Mouse (Mus musculus): ENCODE data around the gene Fgfrl1. TPM values are rescaled to one million over a fixed set of nuclear protein-coding genes. Genes with fewer than 3 reads are reported as not detected.
A peak's percentile ranks its signal among the peaks of the same experiment; 100 is the strongest.

Gene Fgfrl1
- total RNA-seq, 2 experiments from 2014 or later, result 1.5 to 5.1 TPM

DNA sequence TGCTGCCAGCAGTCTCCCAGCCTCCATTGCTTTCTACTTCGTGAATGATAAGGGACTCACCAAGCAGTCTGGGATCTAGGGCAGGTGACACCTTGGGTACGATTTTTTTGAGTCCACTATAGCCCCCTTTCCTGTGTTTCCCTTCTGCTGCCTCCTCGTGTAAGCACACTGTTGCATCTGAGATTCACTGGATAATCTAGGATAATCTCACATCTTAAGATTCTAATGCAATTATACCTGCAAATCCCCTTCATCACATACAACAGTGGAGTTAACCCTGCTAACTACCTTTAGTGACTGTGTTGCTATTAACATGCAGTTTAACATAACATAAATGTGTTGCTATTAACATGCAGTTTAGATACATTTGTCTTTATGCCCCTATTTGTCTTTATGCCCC, 27.1 kb upstream of the Fgfrl1 start:
- no peak for ATAC-seq (replicated peaks; ENCODE audit: poor library complexity, severe bottlenecking)

DNA sequence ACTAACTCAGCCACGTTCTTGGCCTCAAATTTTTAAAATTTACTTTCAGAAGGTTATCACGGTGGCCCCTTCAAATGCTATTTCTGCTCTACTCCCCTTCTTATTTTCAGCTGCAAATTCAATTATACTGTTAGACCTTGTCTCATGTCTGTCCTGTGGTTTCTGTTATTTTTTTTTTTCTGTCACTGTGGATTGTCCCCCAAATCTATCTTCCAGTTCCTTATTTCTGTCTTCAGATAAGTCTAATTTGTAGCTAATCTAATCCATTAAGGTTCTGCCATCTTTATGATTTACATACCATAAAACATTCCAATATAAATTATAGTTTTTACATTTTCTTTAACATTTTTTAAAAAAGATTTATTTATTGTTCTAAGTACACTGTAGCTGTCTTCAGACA, 24.8 kb upstream of the Fgfrl1 start:
- ATAC-seq (replicated peaks; ENCODE audit: poor library complexity, severe bottlenecking), result no peak

DNA sequence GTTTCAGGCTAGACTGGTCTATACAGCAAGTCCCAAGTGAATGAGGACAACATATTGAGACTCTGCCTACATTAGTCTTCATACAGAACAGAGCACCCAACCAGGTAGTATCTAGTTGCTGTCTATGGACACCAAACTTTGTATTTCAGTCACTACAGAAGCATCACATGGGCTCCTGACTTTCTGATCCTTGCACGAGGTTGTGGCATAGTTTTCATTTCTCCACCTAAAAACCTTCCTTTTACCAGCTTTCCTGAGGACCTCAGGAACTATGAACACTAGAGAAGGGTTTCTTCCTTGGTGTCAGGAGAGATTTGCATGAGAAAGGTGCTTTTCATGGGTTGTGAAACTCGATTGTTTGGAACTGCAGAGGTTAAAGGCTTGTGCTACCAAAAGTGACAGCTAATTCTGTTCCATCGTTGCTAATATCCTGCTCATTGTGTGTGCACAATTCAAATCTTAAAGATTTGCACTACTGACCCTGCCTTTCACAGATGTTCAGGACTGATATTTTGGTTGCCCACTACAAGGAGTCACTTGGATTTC, 23.7 kb upstream of the Fgfrl1 start:
- no peak for ATAC-seq (replicated peaks; ENCODE audit: poor library complexity, severe bottlenecking)

DNA sequence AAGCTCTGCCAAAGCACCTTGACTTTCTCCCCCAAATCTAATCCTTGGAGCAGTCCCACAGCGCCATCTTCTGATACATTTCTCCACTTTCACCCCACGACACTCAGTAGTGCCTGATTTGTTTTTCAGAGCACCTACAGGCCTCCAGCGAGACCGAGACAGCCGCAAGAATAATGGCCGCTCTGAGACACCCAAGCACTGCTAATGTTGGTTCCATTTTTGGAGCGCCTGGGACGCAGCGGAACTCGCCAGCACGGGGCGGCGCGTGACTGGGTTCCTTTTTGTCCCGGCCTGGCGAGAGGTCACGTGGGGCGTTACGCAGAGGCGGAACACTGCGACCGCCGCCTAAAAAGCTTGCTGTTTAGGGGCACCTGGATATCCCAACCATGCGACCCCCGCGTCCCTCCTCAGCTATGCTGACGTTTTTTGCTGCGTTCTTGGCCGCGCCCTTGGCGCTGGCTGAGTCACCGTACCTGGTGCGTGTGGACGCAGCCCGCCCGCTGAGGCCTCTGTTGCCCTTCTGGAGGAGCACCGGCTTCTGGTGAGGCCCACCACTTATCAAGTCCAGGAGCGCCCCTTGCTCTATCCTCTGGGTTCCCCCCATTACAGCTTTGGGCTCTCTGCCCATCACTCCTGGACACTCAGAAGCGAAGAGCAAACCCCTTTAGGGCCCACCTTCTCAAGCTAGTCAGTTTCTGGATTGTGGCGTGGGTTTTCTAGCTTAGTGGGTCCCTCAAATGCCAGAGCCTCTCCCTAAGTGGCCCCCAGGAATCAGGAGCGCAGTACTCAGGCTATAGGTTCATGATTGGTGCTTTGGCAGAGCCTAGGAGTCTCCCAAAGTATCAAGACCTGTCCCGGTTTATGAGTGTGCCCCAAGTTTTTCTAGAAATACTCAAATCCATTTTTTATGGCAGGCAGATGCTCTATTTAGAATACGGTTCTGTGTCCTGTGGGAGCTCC, 22.9 kb upstream of the Fgfrl1 start, which contains the start of gene Dgkq:
Gene Dgkq, minus strand, starts transcription at position 696 of the 960 bp plus-strand sequence.
- peak; percentile 80 for ATAC-seq (replicated peaks; ENCODE audit: poor library complexity, severe bottlenecking)

DNA sequence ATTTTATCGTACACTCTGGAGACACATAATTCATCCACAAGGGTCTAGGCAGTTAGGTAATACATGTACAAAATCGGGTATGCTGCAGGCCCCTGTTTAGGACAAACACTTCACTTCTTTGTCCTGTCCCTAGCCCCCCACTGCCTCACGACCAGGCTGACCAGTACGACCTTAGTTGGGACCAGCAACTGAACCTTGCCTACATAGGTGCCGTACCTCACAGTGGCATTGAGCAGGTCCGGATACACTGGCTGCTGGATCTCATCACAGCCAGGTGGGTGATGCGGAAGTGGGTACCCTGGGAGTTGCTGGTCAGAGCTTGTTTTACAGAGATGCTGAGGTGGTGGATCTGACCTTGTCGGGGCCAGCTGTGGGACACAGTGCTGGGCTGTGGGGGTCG, 22.2 kb upstream of the Fgfrl1 start:
- ATAC-seq (replicated peaks; ENCODE audit: poor library complexity, severe bottlenecking), result no peak

DNA sequence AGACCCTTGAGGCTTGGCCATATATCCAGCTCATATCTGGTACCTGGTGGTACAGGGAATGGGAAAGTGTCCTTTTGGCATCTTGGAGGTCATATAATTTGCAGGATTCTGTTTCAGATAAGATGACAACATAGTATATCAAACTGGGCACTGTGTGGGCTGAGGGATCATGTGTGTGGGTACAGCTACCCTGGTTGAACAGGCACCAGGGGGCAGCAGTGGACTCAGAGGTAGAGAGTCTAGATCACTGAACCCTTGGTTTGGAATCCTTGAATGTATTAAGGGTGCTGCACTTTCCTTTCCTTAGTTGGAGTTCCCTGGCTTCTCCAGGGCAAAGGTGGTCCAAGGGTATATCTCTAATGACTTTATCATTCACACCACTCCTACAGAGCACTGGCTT, 21.4 kb upstream of the Fgfrl1 start:
- peak; percentile 27; the same call in 1 of the 2 replicates for ATAC-seq (replicated peaks; ENCODE audit: poor library complexity, severe bottlenecking)

DNA sequence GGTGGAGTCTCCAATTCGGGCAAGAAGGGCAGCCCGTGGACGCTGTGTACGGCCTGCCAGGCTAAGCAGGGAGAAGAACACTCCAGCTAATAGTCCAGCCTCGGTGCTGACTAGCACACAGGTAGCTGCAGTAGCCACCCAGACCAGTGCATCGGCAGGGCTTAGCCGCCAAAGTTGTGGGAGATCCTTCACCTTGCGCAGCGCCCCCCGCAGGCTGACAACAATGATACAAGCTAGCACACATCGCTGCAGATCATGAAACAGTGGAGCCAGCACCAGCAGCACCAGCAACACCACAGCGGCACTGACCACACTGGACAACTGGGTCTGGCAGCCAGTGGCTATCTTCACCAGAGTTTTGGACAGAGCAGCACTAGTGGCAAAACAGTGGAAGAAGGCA, 20.4 kb upstream of the Fgfrl1 start:
- ATAC-seq (replicated peaks; ENCODE audit: poor library complexity, severe bottlenecking), result no peak

DNA sequence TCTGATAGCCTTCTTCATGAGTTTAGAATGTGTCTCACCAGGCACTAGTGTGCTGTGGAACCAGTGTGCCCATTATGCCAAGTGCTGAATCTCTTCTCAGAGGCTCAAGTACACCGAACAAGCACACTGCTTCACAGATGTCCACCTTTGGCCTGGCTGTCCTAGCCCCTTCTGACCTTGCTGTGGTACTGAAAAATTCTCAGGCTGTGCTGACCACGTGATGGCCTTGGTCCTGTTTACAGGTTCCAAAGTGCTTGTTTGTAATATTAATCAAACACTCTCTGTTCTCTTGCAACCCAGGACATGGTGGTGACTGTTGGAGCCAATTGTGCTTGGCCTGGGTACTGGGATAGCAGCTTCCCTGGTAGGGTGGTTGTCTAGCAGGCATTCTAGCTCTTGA, 17.6 kb upstream of the Fgfrl1 start:
- no peak for ATAC-seq (replicated peaks; ENCODE audit: poor library complexity, severe bottlenecking)

DNA sequence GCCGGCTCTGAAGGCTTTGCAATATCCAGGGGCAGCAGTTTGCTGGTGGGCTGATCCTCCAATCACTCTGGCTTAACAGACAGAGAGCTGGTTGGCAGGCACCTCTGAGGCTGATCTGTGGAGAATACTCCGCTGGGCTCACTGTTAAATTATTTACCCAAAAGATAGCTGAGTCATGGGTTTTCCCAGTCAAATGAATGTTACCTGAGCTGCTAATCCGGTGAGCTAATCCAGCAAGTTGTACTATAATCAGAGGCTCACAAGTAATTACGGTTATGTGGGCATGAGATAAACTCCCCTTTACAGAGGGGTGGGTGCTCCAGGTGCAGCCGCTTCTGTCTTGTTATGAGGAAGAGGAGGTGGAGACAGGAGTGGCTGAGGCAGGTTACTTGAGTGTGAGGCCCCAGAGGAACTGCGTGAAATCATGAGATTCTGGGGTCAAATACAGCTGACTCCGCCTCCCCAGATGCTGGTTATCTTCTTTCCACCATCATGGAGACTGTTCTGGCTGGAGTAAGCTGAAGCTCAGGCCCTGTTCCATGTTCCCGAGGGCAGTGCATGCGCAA, 16.8 kb upstream of the Fgfrl1 start, which contains the start of gene Slc26a1:
Gene Slc26a1, minus strand, starts transcription at position 319 of the 566 bp plus-strand sequence.
- ATAC-seq (replicated peaks; ENCODE audit: poor library complexity, severe bottlenecking), result no peak

DNA sequence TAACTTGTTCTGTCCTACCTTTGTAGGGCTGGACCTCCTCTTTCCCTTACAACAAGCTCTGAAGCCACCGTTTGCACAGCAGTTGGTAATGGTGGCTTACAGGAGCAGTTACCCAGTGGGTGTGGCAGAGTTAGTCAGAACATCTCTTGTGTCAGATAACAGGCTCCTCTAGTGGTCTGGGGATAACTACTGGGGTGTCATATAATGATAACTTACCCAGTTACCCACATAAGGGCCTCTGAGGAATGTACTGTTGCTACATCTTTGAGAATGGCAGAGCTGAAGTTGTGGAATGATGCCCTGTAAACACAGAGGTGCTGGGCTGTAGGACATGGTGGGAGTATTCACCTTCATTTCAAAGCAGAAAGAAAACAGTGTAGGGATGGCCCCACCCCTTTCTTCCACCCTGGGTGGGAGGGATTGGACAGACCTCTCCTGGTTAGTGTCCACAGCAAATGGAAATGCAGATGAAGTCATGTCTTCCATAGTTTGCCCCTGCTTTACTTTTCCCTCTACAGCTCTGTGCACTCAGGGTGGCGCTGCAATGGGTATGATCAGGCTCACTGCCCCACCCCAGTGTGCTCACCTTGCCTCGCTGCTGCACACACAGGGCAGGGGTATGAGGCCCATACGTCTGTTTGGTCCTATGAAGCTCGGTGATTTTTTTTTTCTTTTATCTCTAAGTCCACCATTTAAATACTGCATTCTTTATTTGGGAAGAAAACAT, 15.2 kb upstream of the Fgfrl1 start:
- ATAC-seq (replicated peaks; ENCODE audit: poor library complexity, severe bottlenecking), result no peak

DNA sequence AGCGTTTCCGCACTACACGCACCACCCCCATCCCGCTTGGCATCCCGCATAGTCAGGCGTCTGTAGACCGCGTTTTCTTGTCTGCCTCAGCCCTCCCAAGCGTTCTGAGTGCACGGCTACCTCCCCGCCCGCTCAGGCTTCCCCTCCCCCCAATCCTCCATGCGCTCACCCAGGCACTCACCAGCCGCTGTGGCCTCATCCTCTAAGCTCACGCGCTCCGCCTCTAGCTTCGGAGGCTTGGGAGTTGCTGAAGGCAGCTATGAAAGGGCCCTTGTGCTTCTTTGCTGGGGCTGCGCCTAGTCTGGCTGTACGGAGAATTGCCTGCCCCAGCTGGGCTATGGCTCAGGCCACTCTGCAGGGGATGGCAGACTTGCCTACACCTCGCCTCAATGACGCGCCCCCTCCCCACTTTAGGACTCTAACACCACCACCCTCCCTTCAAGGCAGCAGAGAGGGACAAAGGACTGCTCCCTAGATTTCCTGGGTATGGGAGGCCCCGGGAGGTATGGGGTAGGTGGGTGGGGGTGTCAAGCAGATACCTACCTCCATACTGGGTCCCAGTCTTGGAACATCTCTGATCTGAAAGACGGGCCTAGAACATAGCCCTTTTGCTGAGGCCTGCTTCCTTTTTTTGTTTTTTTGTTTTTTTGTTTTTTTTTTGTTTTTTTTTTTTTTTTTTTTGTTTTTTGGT, 14.4 kb upstream of the Fgfrl1 start:
- no peak for ATAC-seq (replicated peaks; ENCODE audit: poor library complexity, severe bottlenecking)

DNA sequence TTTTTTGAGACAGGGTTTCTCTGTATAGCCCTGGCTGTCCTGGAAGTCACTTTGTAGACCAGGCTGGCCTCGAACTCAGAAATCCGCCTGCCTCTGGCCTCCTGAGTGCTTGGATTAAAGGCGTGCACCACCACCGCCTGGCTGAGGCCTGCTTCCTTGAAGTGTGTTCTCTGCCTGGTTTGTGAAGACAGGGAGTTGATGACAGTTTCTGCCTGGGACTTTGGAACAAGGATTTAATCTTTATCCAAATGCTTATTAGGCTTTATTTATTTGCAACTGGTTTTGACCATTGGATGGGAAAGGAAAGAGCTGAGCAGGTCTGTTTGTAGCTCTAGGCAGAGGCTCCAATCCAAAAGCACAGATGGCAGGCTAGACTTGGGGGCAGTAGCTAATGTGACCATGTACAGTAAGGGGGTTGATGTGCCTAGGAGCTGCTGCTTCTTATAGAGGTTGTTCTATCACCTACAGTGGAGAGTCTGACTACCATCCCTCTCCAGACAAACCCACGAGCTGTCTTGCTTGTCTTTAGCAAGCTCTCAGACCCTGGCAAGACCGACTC, 13.8 kb upstream of the Fgfrl1 start:
- ATAC-seq (replicated peaks; ENCODE audit: poor library complexity, severe bottlenecking), result no peak

DNA sequence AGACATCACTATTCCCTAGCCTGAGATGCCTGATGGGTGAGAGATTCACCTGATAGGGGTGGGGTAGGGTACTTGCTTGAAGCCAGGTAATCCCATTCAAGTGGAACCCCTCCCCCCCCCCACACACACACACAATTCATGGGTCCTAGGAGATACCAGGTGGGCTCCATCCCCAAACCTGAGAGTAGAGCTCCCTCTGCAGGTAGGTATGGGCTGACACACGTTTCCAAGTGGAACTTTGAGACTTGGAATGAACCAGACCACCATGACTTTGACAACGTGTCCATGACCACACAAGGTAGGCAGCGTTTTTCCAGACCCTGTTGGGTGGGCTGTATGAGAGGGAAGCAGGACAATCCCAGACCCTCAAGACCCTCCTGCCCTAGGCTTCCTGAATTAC, 12.3 kb upstream of the Fgfrl1 start:
- 0 out of 2 replicates have a peak, but pooled peaks have one; percentile 45 for ATAC-seq (replicated peaks; ENCODE audit: poor library complexity, severe bottlenecking)

DNA sequence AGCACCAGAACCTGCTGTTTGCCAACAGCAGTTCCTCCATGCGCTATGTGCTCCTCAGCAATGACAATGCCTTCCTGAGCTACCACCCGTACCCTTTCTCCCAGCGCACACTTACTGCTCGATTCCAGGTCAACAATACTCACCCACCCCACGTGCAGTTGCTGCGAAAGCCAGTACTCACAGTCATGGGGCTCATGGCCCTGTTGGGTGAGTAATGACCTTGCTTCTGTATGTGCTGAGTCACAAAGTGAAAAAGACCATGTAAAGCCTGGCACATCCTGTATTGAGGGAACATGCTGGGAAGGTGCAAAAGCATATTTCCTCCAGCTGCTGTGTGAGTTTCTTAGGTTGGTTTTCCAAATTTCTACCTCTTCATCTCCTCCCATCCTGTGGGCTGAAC, 11.3 kb upstream of the Fgfrl1 start:
- ATAC-seq (replicated peaks; ENCODE audit: poor library complexity, severe bottlenecking), result no peak

DNA sequence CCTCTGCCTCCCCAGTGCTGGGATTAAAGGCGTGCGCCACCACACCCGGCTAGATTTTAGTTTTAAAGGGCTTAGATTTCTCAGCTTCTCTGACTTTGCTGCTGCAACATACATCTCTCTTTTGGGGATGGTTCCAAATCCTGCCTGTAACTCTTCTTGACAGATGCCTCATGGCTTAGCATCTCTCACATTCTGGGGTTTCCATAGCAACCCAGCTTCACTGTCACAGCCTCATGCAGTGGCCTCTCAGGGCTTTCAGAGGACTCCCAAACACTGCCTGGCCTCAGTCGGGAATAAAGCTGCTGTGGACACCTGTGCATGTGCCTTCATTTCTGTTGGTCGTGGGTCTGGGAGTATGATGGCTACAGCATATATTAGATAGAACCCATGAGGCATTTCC, 3.1 kb upstream of the Fgfrl1 start:
- no peak for ATAC-seq (replicated peaks; ENCODE audit: poor library complexity, severe bottlenecking)

DNA sequence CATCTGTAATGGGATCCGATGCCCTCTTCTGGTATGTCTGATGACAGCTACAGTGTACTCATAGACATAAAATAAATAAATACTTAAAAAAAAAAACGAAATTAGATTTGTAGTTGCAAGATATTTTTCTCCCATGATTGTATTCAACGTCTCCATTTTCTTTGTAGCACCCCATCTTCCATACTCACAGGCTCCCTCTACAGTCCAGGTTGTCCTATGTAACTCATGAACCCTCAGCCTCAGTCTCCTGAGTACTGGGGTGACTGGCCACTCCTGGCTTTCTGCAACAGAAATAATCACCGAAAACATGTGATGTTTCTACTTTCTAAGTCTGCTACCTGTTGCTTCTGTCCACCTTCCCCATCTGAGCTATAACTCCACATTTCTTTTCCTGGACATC, 1.0 kb upstream of the Fgfrl1 start:
- ATAC-seq (replicated peaks; ENCODE audit: poor library complexity, severe bottlenecking), result no peak

DNA sequence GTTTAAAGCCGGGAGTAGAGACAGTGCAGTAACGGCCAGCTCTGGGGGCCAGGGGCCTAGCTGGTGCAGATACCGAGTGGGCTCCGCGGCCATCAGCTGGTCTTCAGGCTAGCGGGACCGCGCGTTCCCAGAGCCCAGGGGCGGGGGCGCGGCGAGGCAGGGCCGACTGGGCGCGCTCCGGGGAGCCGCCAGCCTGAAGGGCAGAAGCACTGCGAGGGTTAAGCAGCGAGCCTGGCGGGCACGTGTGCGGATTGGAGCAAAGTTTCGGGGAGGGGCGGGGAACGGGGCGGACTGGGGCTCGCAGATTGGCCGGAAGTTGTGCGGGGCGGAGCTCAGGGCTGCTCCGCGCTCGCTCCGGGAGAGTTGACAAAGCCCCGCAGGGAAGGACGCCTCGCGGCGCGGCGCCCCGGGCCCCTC, 1.7 kb downstream of the Fgfrl1 start:
- ATAC-seq (replicated peaks; ENCODE audit: poor library complexity, severe bottlenecking), result peak; percentile 82

DNA sequence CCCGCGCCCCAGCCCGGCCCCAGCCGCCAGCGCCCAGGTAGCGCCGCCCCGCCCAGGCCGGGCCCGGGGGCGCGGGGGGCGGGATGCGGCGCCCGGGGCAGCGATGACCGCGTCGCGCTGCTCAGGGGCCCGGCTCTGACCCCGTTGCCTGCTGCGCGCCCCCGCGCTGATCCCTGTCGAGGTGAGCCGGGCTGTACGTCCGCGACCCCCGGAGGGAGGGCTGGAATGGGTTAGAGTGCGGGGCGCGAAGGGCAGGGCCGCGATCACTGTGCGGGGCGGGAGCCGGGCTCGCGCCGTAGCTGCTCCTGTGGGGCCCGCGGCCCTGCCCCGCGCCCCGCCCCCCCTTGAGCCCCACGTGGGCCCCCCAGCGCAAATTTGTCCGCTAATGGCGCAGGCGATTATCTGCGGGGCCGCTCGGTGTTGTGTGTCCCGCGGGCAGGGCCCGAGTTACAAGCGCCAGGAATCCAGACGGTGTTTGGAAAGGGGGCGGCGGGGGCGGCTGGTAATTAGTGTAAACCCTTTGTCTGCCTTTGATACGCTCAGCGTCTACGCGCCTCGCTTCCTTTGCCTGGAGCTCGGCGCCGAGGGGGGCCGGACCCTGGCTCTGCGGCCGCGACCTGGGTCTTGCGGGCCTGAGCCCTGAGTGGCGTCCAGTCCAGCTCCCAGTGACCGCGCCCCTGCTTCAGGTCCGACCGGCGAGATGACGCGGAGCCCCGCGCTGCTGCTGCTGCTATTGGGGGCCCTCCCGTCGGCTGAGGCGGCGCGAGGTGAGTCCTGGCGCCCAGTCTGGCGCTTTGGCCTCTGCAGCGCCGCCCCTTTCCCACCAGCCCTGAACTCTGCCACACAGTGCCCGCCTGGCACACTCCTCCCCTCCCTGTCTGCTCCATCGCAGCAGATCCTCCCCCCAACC, 2.4 kb downstream of the Fgfrl1 start:
- ATAC-seq (replicated peaks; ENCODE audit: poor library complexity, severe bottlenecking), result peak; percentile 50

DNA sequence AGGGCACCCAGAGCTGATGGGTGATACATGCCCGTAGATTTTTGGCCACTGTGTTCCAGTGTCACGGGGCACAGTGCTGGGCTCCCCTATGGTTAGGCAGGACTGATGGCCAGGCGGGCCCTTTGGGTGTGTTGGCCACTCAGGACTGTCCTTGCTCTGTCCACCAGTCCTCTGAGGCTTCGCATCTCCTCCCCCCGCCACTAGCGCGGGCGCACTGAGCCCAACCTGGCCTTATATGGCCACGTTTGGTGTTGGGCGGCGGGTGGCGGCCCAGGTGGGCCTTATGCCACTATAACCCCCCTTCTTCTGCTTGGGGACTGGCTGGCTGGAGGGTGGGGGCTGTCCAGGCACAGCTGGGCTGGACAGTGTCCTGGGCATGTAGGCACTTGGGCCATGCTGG, 3.7 kb downstream of the Fgfrl1 start:
- no peak for ATAC-seq (replicated peaks; ENCODE audit: poor library complexity, severe bottlenecking)
